Mouse (Mus musculus) MEL (cell line): ENCODE results near the gene Ints13. TPM values are rescaled to one million over a fixed set of nuclear protein-coding genes. Genes with fewer than 3 reads are reported as not detected.

Experiments
- DNase-seq: peaks from one replicate; pipeline ENCODE4 v3.0.0; 2011; ENCODE audit warnings: low read depth, low spot score
- H3K27ac ChIP-seq: 2 replicates; pipeline ENCODE4 v1.5.1; 2012; ENCODE audit warnings: low read depth, mild to moderate bottlenecking, control low read depth, low read length, moderate library complexity; ENCODE audit not compliant: control insufficient read depth
- H3K27me3 ChIP-seq, 2 experiments: fragments of 150-350 bp in 1 of 2; sonication (generic) in 1 of 2; 2 replicates each; pipeline ENCODE4 v1.6.1; 2012; ENCODE audit warnings: low read length in 2 of 2, mild to moderate bottlenecking in 2 of 2, improper control_type of control experiment in 1 of 2, moderate library complexity in 1 of 2; ENCODE audit not compliant: insufficient read depth in 2 of 2, control insufficient read depth in 1 of 2
- H3K36me3 ChIP-seq, 2 experiments: 2 replicates each; pipeline ENCODE4 v1.6.1; 2012 to 2014; ENCODE audit warnings: low read length in 2 of 2, improper control_type of control experiment in 1 of 2, inconsistent platforms in 1 of 2, mild to moderate bottlenecking in 1 of 2; ENCODE audit not compliant: insufficient read depth in 2 of 2, control insufficient read depth in 1 of 2
- H3K4me1 ChIP-seq, 2 experiments: fragments of 150-350 bp in 1 of 2; sonication (generic) in 1 of 2; 2 replicates each; pipeline ENCODE4 v1.6.1; 2012; ENCODE audit warnings: low read length in 2 of 2, improper control_type of control experiment in 1 of 2, mild to moderate bottlenecking in 1 of 2; ENCODE audit not compliant: insufficient read depth in 2 of 2, control insufficient read depth in 1 of 2
- H3K4me3 ChIP-seq, 2 experiments: fragments of 150-350 bp in 1 of 2; sonication (generic) in 1 of 2; 2 replicates each; pipeline ENCODE4 v1.5.1; 2012; ENCODE audit warnings: low read depth in 2 of 2, low read length in 2 of 2, mild to moderate bottlenecking in 2 of 2, moderate library complexity in 2 of 2, control low read depth in 1 of 2, improper control_type of control experiment in 1 of 2; ENCODE audit not compliant: control insufficient read depth in 1 of 2, insufficient read depth in 1 of 2
- H3K79me2 ChIP-seq: 2 replicates; pipeline ENCODE4 v1.6.1; 2012; ENCODE audit warnings: mild to moderate bottlenecking, low read length, moderate library complexity; ENCODE audit not compliant: control insufficient read depth, poor library complexity, insufficient read depth
- H3K9ac ChIP-seq: 2 replicates; pipeline ENCODE4 v1.6.1; 2012; ENCODE audit warnings: low read depth, mild to moderate bottlenecking, control low read depth, low read length, moderate library complexity; ENCODE audit not compliant: control insufficient read depth, poor library complexity, severe bottlenecking
- H3K9me3 ChIP-seq: fragments of 150-350 bp; sonication (generic); replicated peaks from 2 replicates; pipeline ENCODE4 v1.6.1; 2012; ENCODE audit warnings: mild to moderate bottlenecking, low read length, improper control_type of control experiment, moderate library complexity; ENCODE audit not compliant: insufficient read depth
- CTCF ChIP-seq, 3 experiments: IDR thresholded peaks in 2 of 3; conservative IDR thresholded peaks in 1 of 3; 2 replicates each; pipeline ENCODE4 v1.5.1; 2011 to 2012; ENCODE audit warnings: low read length in 3 of 3, low read depth in 2 of 3, mild to moderate bottlenecking in 2 of 3, improper control_type of control experiment in 1 of 3, inconsistent platforms in 1 of 3, mixed read lengths in 1 of 3, moderate library complexity in 1 of 3; ENCODE audit not compliant: control insufficient read depth in 1 of 3, insufficient read depth in 1 of 3, poor library complexity in 1 of 3, severe bottlenecking in 1 of 3
- E2F4 ChIP-seq: IDR thresholded peaks from 2 replicates; pipeline ENCODE4 v1.6.1; 2011; ENCODE audit warnings: low read depth, low read length, improper control_type of control experiment, borderline replicate concordance
- EP300 ChIP-seq, 2 experiments: IDR thresholded peaks; 2 replicates each; pipeline ENCODE4 v1.6.1; 2011; ENCODE audit warnings: improper control_type of control experiment in 2 of 2, low read length in 2 of 2, low read depth in 1 of 2, mild to moderate bottlenecking in 1 of 2
- GABPA ChIP-seq: IDR thresholded peaks from 2 replicates; pipeline ENCODE4 v1.6.1; 2012; ENCODE audit warnings: low read depth, mild to moderate bottlenecking, inconsistent platforms, low read length, improper control_type of control experiment, moderate library complexity
- GATA1 ChIP-seq: IDR thresholded peaks from 2 replicates; pipeline ENCODE4 v1.6.1; 2011; ENCODE audit warnings: low read depth, low read length, improper control_type of control experiment
- MAFK ChIP-seq: IDR thresholded peaks from 2 replicates; pipeline ENCODE4 v1.6.1; 2011; ENCODE audit warnings: low read depth, mild to moderate bottlenecking, low read length, improper control_type of control experiment, borderline replicate concordance
- MAX ChIP-seq: IDR thresholded peaks from 2 replicates; pipeline ENCODE4 v1.6.1; 2011; ENCODE audit warnings: low read length, improper control_type of control experiment
- MAZ ChIP-seq: IDR thresholded peaks from 2 replicates; pipeline ENCODE4 v1.6.1; 2012; ENCODE audit warnings: low read depth, mild to moderate bottlenecking, inconsistent platforms, low read length, improper control_type of control experiment
- MEF2A ChIP-seq: IDR thresholded peaks from 2 replicates; pipeline ENCODE4 v1.6.1; 2014; ENCODE audit warnings: low read depth, mild to moderate bottlenecking, inconsistent platforms, low read length, improper control_type of control experiment; ENCODE audit not compliant: poor library complexity, insufficient replicate concordance, severe bottlenecking; ENCODE audit errors: extremely low read depth
- MYC ChIP-seq: IDR thresholded peaks from 2 replicates; pipeline ENCODE4 v1.6.1; 2011; ENCODE audit warnings: low read depth, mild to moderate bottlenecking, low read length, improper control_type of control experiment, moderate library complexity
- NRF1 ChIP-seq: IDR thresholded peaks from 2 replicates; pipeline ENCODE4 v1.6.1; 2014; ENCODE audit warnings: low read depth, mild to moderate bottlenecking, inconsistent platforms, low read length, improper control_type of control experiment, moderate library complexity; ENCODE audit not compliant: poor library complexity, insufficient read depth, severe bottlenecking
- POLR2A ChIP-seq, 2 experiments: IDR thresholded peaks; 2 replicates each; pipeline ENCODE4 v1.6.1; 2011 to 2012; ENCODE audit warnings: low read length in 2 of 2, mild to moderate bottlenecking in 2 of 2, control low read depth in 1 of 2, improper control_type of control experiment in 1 of 2, low read depth in 1 of 2, moderate library complexity in 1 of 2; ENCODE audit not compliant: control insufficient read depth in 1 of 2, insufficient read depth in 1 of 2, poor library complexity in 1 of 2
- POLR2AphosphoS5 ChIP-seq: IDR thresholded peaks from 2 replicates; pipeline ENCODE4 v1.6.1; 2012; ENCODE audit warnings: low read depth, borderline replicate concordance, mild to moderate bottlenecking, inconsistent platforms, low read length, moderate library complexity, mixed read lengths
- RCOR1 ChIP-seq: IDR thresholded peaks from 2 replicates; pipeline ENCODE4 v1.6.1; 2012; ENCODE audit warnings: low read depth, mild to moderate bottlenecking, inconsistent platforms, low read length, improper control_type of control experiment
- SIN3A ChIP-seq: IDR thresholded peaks from 2 replicates; pipeline ENCODE4 v1.6.1; 2012; ENCODE audit warnings: low read length, improper control_type of control experiment, inconsistent platforms
- SMC3 ChIP-seq: IDR thresholded peaks from 2 replicates; pipeline ENCODE4 v1.6.1; 2011; ENCODE audit warnings: low read depth, low read length, improper control_type of control experiment
- TBP ChIP-seq: IDR thresholded peaks from 2 replicates; pipeline ENCODE4 v1.8.0; 2011; ENCODE audit warnings: low read depth, low read length, improper control_type of control experiment
- TCF12 ChIP-seq: IDR thresholded peaks from 2 replicates; pipeline ENCODE4 v1.6.1; 2014; ENCODE audit warnings: low read depth, mild to moderate bottlenecking, inconsistent platforms, low read length, improper control_type of control experiment, moderate library complexity
- USF2 ChIP-seq, 2 experiments: IDR thresholded peaks; 2 replicates each; pipeline ENCODE4 v1.6.1; 2011 to 2012; ENCODE audit warnings: improper control_type of control experiment in 2 of 2, low read length in 2 of 2, borderline replicate concordance in 1 of 2, inconsistent platforms in 1 of 2, low read depth in 1 of 2, mild to moderate bottlenecking in 1 of 2; ENCODE audit not compliant: insufficient read depth in 1 of 2
- ZC3H11A ChIP-seq: IDR thresholded peaks from 2 replicates; pipeline ENCODE4 v1.6.1; 2012; ENCODE audit warnings: low read depth, mild to moderate bottlenecking, inconsistent platforms, low read length, improper control_type of control experiment
- ZMIZ1 ChIP-seq: IDR thresholded peaks from 2 replicates; pipeline ENCODE4 v1.6.1; 2012; ENCODE audit warnings: low read depth, mild to moderate bottlenecking, inconsistent platforms, low read length, improper control_type of control experiment, moderate library complexity
- polyA plus RNA-seq, 2 experiments: library from polyadenylated mRNA; stranded (reverse) in 1 of 2; unstranded in 1 of 2; fragments of >175 nt in 1 of 2; fragments of >200 nt in 1 of 2; gene quantifications; 2 replicates each; pipeline versions ENCODE4 v1.2.1 to v1.2.4; 2012; ENCODE audit warnings: low replicate concordance in 2 of 2, low read depth in 1 of 2; ENCODE audit not compliant: insufficient read length in 2 of 2, insufficient read depth in 1 of 2, missing spikeins in 1 of 2
- total RNA-seq: library from RNA; depleted of rRNA; stranded (reverse); fragments of 300-350 nt; gene quantifications from 2 replicates; pipeline ENCODE4 v1.2.3, GENCODE M21; 2012

The Ints13 gene
- total and polyA plus RNA-seq, 3 experiments: 63.5 to 70.2 TPM; not detected in 1

DNA sequence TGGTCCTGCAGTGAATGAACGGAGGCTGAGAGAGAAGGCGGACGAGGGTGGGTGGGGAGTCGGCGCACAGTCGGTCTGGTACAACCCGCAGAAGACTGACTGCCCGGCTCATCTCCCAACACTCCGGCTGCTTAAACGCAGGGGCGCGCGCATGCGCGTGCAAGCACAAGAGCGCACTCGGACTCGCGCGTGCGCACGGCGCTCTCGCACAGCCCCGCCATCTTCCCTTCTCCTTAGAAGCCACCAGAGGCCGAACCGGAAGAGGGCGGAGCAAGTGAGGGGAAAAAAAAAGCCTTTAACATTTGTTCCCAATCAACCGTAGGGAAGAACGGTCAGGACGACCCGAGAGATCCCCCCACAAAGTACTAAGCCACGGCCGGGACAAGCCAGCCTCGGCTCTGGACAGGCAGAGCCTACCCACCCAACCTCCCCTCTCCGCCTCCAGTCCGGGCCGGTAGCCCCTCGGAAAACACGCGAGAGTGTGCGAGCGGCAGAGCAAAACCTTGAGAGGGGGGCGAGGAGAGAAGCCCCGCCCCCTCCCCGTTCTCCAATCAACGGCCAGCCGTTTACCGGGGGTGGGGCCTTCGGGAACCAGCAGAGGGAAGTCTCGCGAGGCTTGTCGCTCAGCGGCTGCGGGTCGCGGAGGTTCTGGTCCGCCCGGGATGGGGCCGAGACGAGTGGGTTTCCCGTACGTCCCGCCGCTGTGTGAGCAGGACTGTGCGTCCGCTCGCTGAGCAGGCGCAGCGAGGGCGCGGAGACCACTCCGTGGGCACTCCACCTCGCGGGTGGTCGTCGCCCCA is at the start of gene Ints13 (continued):
- TF ChIP-seq E2F4 (no peak), USF2 (IDR thresholded peaks at IDR 0.05; ENCODE audit: borderline replicate concordance in 1 of 2, insufficient read depth in 1 of 2, low read depth in 1 of 2, low read length in 2 of 2) (no peak), POLR2AphosphoS5 (no peak)

DNA sequence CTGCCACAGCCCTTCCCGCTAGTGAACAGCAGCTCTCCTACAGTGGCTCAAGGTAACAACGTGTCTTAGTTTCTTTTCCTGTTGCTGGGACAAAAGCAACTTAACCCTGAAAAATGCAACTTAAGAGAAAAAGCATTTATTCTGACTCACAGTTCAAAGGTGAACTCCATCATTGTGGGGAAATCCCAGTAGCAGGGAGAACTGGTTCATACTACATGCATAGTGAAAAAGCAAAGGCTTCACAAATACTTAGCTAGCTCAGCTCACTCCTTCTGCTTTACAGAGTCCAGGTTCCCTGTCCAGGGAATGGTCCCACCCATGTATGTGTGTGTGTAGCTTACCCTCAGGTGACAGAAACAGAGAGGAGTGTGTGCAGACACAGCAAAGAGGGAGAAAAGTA is 39.0 kb upstream of the Ints13 start:
- no peaks in the 10 kb centered on the region; a peak in 1 of 4 replicates for H3K36me3 ChIP-seq
- no peak overlapping the region for H3K27ac ChIP-seq
- TF ChIP-seq TBP (no peak), ZC3H11A (no peak), POLR2A (IDR thresholded peaks at IDR 0.05; ENCODE audit: control insufficient read depth in 1 of 2, insufficient read depth in 1 of 2, low read depth in 1 of 2, low read length in 2 of 2, poor library complexity in 1 of 2) (no peak), SMC3 (no peak), MYC (no peak), TCF12 (no peak), USF2 (IDR thresholded peaks at IDR 0.05; ENCODE audit: borderline replicate concordance in 1 of 2, insufficient read depth in 1 of 2, low read depth in 1 of 2, low read length in 2 of 2) (no peak), NRF1 (no peak), EP300 (IDR thresholded peaks at IDR 0.05; ENCODE audit: low read depth in 1 of 2, low read length in 2 of 2) (no peak), MAX (no peak), GATA1 (no peak), MAZ (no peak), SIN3A (no peak), MEF2A (no peak), MAFK (no peak), GABPA (no peak), ZMIZ1 (no peak), POLR2AphosphoS5 (no peak), CTCF (IDR thresholded peaks at IDR 0.05 in 2 of 3, conservative IDR thresholded peaks at IDR 0.05 in 1 of 3; ENCODE audit: control insufficient read depth in 1 of 3, insufficient read depth in 1 of 3, low read depth in 2 of 3, low read length in 3 of 3, poor library complexity in 1 of 3, severe bottlenecking in 1 of 3) (no peak), RCOR1 (no peak)
- no peaks in the 10 kb centered on the region for H3K27me3 ChIP-seq
- H3K9me3 ChIP-seq: no peaks in the 10 kb centered on the region
- H3K79me2 ChIP-seq: no peaks in the 10 kb centered on the region
- no peaks in the 10 kb centered on the region for H3K4me1 ChIP-seq
- no peak overlapping the region for H3K4me3 ChIP-seq
- H3K9ac ChIP-seq: no peak overlapping the region
- no peak for DNase-seq
